Mouse (Mus musculus) stomach, postnatal 0 days (tissue): ENCODE results near the gene Bcas3.

Experiments
- CTCF ChIP-seq: IDR thresholded peaks from 2 replicates; pipeline ENCODE4 v1.5.1; 2016; ENCODE audit warnings: antibody characterized with exemption, low read depth, mild to moderate bottlenecking, moderate library complexity
- EP300 ChIP-seq: optimal IDR thresholded peaks from 2 replicates; pipeline ENCODE3; 2016; ENCODE audit warnings: antibody characterized with exemption

DNA sequence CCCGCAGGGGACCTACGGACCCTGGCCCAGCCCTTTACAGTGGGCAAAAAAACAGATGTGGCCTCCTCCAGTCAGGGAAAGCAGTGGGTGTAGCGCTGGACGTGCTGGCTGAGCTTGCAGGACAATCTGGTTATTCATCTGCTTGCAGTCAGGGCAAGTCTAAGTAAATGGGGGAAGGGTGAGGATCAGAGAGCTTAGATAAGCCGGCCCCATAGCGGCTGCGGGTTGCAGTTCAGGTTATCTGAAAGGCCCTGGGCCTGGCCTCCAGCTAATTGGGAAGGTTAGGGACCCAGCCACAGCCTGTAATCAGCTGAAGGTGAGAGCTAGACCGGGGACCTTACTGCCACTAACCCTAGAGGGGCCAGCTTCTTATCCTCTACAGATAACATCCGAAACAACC, 474.4 kb downstream of the Bcas3 start:
- TF ChIP-seq CTCF, result no peak
- TF ChIP-seq EP300, result no peak
